In the genomic region with DNA sequence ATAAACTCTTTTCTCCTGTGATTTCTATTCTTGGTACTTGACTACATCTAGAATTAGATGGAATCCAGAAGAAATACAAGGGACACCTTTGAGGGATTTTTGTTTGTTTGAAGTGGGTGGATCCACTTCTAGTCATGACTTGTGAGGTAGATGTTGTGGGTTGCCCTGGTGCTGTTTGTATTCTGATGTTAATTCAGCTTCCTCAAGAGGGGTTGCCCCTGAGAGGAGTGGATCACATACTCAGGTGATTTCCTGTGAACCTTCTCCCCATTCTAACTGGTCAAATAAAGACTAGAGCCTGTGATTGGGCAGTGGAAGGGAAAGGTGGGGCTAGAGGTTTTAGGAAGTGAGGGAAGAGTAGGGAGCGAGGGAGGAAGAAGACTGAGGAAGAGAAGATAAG, we compare ENCODE assay signal across 8 mouse cellular contexts. TPM values are rescaled to one million over a fixed set of nuclear protein-coding genes. Genes with fewer than 3 reads are reported as not detected.
A peak's percentile ranks its signal among the peaks of the same experiment; 100 is the strongest.
DNase-seq lines count a peak whose midpoint lies in the region; ATAC-seq and TF ChIP-seq lines count a peak whose summit lies in the region.

No protein-coding gene starts in this region.

- TF ChIP-seq CTCF in E14TG2a.4 (conservative IDR thresholded peaks at IDR 0.05; ENCODE audit: low read length) = no peak
- TF ChIP-seq CTCF in forebrain, postnatal 0 days (IDR thresholded peaks at IDR 0.05; ENCODE audit: low read depth) = no peak

- H3K4me2 ChIP-seq in forebrain, postnatal 0 days (ENCODE audit: low read depth) = peak overlapping the region; percentile 72

- WGBS in heart, embryonic 10.5 days = 69% methylated on average over 1 of the region's 1 CpGs
- WGBS in forebrain, postnatal 0 days = 79% methylated on average over 1 of the region's 1 CpGs

- peak overlapping the region; percentile 94 for H3K27ac ChIP-seq in heart, embryonic 10.5 days
- peak overlapping the region; percentile 71 for H3K27ac ChIP-seq in forebrain, postnatal 0 days (ENCODE audit: low read depth, low read length)

- H3K9me3 ChIP-seq in heart, embryonic 10.5 days = no peaks in the 10 kb centered on the region
- H3K9me3 ChIP-seq in E14TG2a.4 (ENCODE audit: low read length) = no peaks in the 10 kb centered on the region
- 0 out of 2 replicates have a peak, but pooled peaks cover 6% of the 10 kb centered on the region for H3K9me3 ChIP-seq in forebrain, postnatal 0 days (ENCODE audit: low read length)

- H3K4me3 ChIP-seq in heart, embryonic 10.5 days = peak overlapping the region; percentile 76
- peak overlapping the region; percentile 76 for H3K4me3 ChIP-seq in E14TG2a.4 (replicated peaks; ENCODE audit: low read length)
- H3K4me3 ChIP-seq in forebrain, postnatal 0 days (ENCODE audit: low read depth, low read length) = peak overlapping the region; percentile 77

- peak overlapping the region; percentile 70; the same call in 1 of the 2 replicates for H3K9ac ChIP-seq in forebrain, postnatal 0 days

- ATAC-seq in forebrain, postnatal 0 days = no peak
- ATAC-seq in frontal cortex, adult (ENCODE audit: low TSS enrichment) = no peak

- peaks cover 12% of the 10 kb centered on the region for H3K36me3 ChIP-seq in heart, embryonic 10.5 days
- H3K36me3 ChIP-seq in E14TG2a.4 (ENCODE audit: insufficient read depth, low read length) = peaks cover 7% of the 10 kb centered on the region; the same call in 1 of the 2 replicates
- H3K36me3 ChIP-seq in forebrain, postnatal 0 days (ENCODE audit: insufficient read depth) = peaks cover 3% of the 10 kb centered on the region; the same call in 1 of the 2 replicates

- no peak for DNase-seq in heart, embryonic 10.5 days (ENCODE audit: low spot score)
- no peak for DNase-seq in heart, adult 11 months
- DNase-seq in forebrain, postnatal 0 days = no peak
- DNase-seq in lung, postnatal 36 days = peak; percentile 37
- DNase-seq in spleen, postnatal 36 days (ENCODE audit: low spot score in 2 of 2) = no peak
- no peak for DNase-seq in spleen, postnatal 14 days (ENCODE audit: low spot score in 2 of 2)

- no peaks in the 10 kb centered on the region for H3K27me3 ChIP-seq in heart, embryonic 10.5 days (ENCODE audit: insufficient read depth, poor library complexity, severe bottlenecking)
- no peaks in the 10 kb centered on the region for H3K27me3 ChIP-seq in E14TG2a.4 (ENCODE audit: insufficient read depth, low read length)
- H3K27me3 ChIP-seq in forebrain, postnatal 0 days (ENCODE audit: insufficient read depth, low read length) = no peaks in the 10 kb centered on the region

- peaks cover 4% of the 10 kb centered on the region; the same call in 1 of the 2 replicates for H3K4me1 ChIP-seq in heart, embryonic 10.5 days
- H3K4me1 ChIP-seq in E14TG2a.4 (replicated peaks; ENCODE audit: low read depth, low read length) = peaks cover 16% of the 10 kb centered on the region
- H3K4me1 ChIP-seq in forebrain, postnatal 0 days (ENCODE audit: insufficient read depth) = peaks cover 6% of the 10 kb centered on the region

RNA-seq across cellular contexts. Expression of gene Zfp708, which starts 15.8 kb away (rescaled TPM):
- 3.4 and 3.8 TPM in 2 replicates for polyA plus RNA-seq in heart, embryonic 10.5 days (2016; fragmentation: Nextera tagmentation; extraction: Ambion mirVana)
- total RNA-seq in forebrain, postnatal 0 days (2014; rRNA removed) = 12.2 and 12.8 TPM in 2 replicates
- 5.8 and 6.6 TPM in 2 replicates for polyA plus RNA-seq in forebrain, postnatal 0 days (2015; fragmentation: Nextera tagmentation; extraction: Ambion mirVana)

RNA-seq across cellular contexts. Expression of gene Zfp712, which starts 21.0 kb away (rescaled TPM):
- 2.1 and 2.2 TPM in 2 replicates for polyA plus RNA-seq in heart, embryonic 10.5 days (2016; fragmentation: Nextera tagmentation; extraction: Ambion mirVana)
- 10.1 and 10.2 TPM in 2 replicates for total RNA-seq in forebrain, postnatal 0 days (2014; rRNA removed)
- 1.8 and 3.2 TPM in 2 replicates for polyA plus RNA-seq in forebrain, postnatal 0 days (2015; fragmentation: Nextera tagmentation; extraction: Ambion mirVana)

RNA-seq across cellular contexts. Expression of gene Gm28557, which starts 26.5 kb away (rescaled TPM):
- 2.0 and 3.0 TPM in 2 replicates for polyA plus RNA-seq in heart, embryonic 10.5 days (2016; fragmentation: Nextera tagmentation; extraction: Ambion mirVana)
- total RNA-seq in forebrain, postnatal 0 days (2014; rRNA removed) = 1.4 and 2.9 TPM in 2 replicates
- polyA plus RNA-seq in forebrain, postnatal 0 days (2015; fragmentation: Nextera tagmentation; extraction: Ambion mirVana) = 0.92 and 1.4 TPM in 2 replicates

RNA-seq across cellular contexts. Expression of gene Rslcan18, which starts 34.1 kb away (rescaled TPM):
- 0.23 and 0.49 TPM in 2 replicates for polyA plus RNA-seq in heart, embryonic 10.5 days (2016; fragmentation: Nextera tagmentation; extraction: Ambion mirVana)
- total RNA-seq in forebrain, postnatal 0 days (2014; rRNA removed) = not detected in 2 replicates
- polyA plus RNA-seq in forebrain, postnatal 0 days (2015; fragmentation: Nextera tagmentation; extraction: Ambion mirVana) = 0.08 TPM in 1 of 2 replicates, not detected in the other

RNA-seq across cellular contexts. Expression of gene Zfp759, which starts 39.5 kb away (rescaled TPM):
- polyA plus RNA-seq in heart, embryonic 10.5 days (2016; fragmentation: Nextera tagmentation; extraction: Ambion mirVana) = 1.0 and 1.5 TPM in 2 replicates
- total RNA-seq in forebrain, postnatal 0 days (2014; rRNA removed) = 7.8 and 8.9 TPM in 2 replicates
- 1.5 and 2.6 TPM in 2 replicates for polyA plus RNA-seq in forebrain, postnatal 0 days (2015; fragmentation: Nextera tagmentation; extraction: Ambion mirVana)
